Mouse (Mus musculus): ENCODE results near the gene 4930402F06Rik. TPM values are rescaled to one million over a fixed set of nuclear protein-coding genes. Genes with fewer than 3 reads are reported as not detected.

4930402F06Rik gene
- polyA plus RNA-seq (2015; fragmentation: Nextera tagmentation; extraction: Ambion mirVana): not detected in 2 replicates

- Histone ChIP-seq H3K9me3 (ENCODE audit: control insufficient read depth, low read length) (no peaks in the 10 kb centered on the region), H3K9ac (ENCODE audit: low read depth, low read length) (no peak within 1 kb of the TSS), H3K4me2 (ENCODE audit: low read length) (0 out of 2 replicates have a peak within 1 kb of the TSS, but pooled peaks have one; percentile 3), H3K27ac (ENCODE audit: low read depth, low read length) (no peak within 1 kb of the TSS), H3K4me3 (ENCODE audit: low read length) (no peak within 1 kb of the TSS), H3K27me3 (replicated peaks; ENCODE audit: control insufficient read depth, insufficient read depth, low read length) (no peaks in the 10 kb centered on the region), H3K36me3 (ENCODE audit: control insufficient read depth, insufficient read depth, low read length) (no peaks in the 10 kb centered on the region), H3K4me1 (ENCODE audit: control insufficient read depth, insufficient read depth, low read depth, low read length) (no peaks in the 10 kb centered on the region; the same call in 1 of the 2 replicates)
- 52% methylated on average over 5 of the region's 5 CpGs for WGBS
- peak; percentile 67 for ATAC-seq
These were observed at the start of gene 4930402F06Rik for GRCm38 (mm10) chr2:35397096-35397495. Gene 4930402F06Rik, minus strand, starts transcription at chr2:35397175.

GRCm38 (mm10) chr2:35446300-35446699 is 49.3 kb upstream of the 4930402F06Rik start:
- WGBS: 82% methylated on average over 5 of the region's 5 CpGs
- no peaks in the 10 kb centered on the region for H3K27me3 ChIP-seq (replicated peaks; ENCODE audit: control insufficient read depth, insufficient read depth, low read length)
- H3K27ac ChIP-seq (ENCODE audit: low read depth, low read length): no peak overlapping the region
- no peak overlapping the region for H3K4me2 ChIP-seq (ENCODE audit: low read length)
- H3K9ac ChIP-seq (ENCODE audit: low read depth, low read length): no peak overlapping the region
- H3K9me3 ChIP-seq (ENCODE audit: control insufficient read depth, low read length): no peaks in the 10 kb centered on the region
- H3K36me3 ChIP-seq (ENCODE audit: control insufficient read depth, insufficient read depth, low read length): no peaks in the 10 kb centered on the region
- no peaks in the 10 kb centered on the region for H3K4me1 ChIP-seq (ENCODE audit: control insufficient read depth, insufficient read depth, low read depth, low read length)
- no peak for ATAC-seq
- no peak overlapping the region for H3K4me3 ChIP-seq (ENCODE audit: low read length)

GRCm38 (mm10) chr2:35445610-35446009 is 48.6 kb upstream of the 4930402F06Rik start:
- Histone ChIP-seq H3K4me2 (ENCODE audit: low read length) (no peak overlapping the region), H3K9me3 (ENCODE audit: control insufficient read depth, low read length) (no peaks in the 10 kb centered on the region)

GRCm38 (mm10) chr2:35444764-35445262 is 47.8 kb upstream of the 4930402F06Rik start:
- no peak overlapping the region for H3K9ac ChIP-seq (ENCODE audit: low read depth, low read length)
- no peaks in the 10 kb centered on the region for H3K36me3 ChIP-seq (ENCODE audit: control insufficient read depth, insufficient read depth, low read length)
- WGBS: 73% methylated on average over 6 of the region's 6 CpGs
- no peaks in the 10 kb centered on the region for H3K27me3 ChIP-seq (replicated peaks; ENCODE audit: control insufficient read depth, insufficient read depth, low read length)
- H3K9me3 ChIP-seq (ENCODE audit: control insufficient read depth, low read length): no peaks in the 10 kb centered on the region
- ATAC-seq: 0 out of 2 replicates have a peak, but pooled peaks have one; percentile 29
- no peak overlapping the region for H3K27ac ChIP-seq (ENCODE audit: low read depth, low read length)
- H3K4me2 ChIP-seq (ENCODE audit: low read length): no peak overlapping the region
- H3K4me1 ChIP-seq (ENCODE audit: control insufficient read depth, insufficient read depth, low read depth, low read length): no peaks in the 10 kb centered on the region
- no peak overlapping the region for H3K4me3 ChIP-seq (ENCODE audit: low read length)

More at GRCm38 (mm10) chr2:35445610-35446009, 48.6 kb upstream of the 4930402F06Rik start:
- Histone ChIP-seq H3K36me3 (ENCODE audit: control insufficient read depth, insufficient read depth, low read length) (no peaks in the 10 kb centered on the region), H3K9ac (ENCODE audit: low read depth, low read length) (no peak overlapping the region), H3K27me3 (replicated peaks; ENCODE audit: control insufficient read depth, insufficient read depth, low read length) (no peaks in the 10 kb centered on the region), H3K27ac (ENCODE audit: low read depth, low read length) (no peak overlapping the region), H3K4me1 (ENCODE audit: control insufficient read depth, insufficient read depth, low read depth, low read length) (no peaks in the 10 kb centered on the region), H3K4me3 (ENCODE audit: low read length) (no peak overlapping the region)
- no peak for ATAC-seq
- WGBS: 88% methylated on average over 7 of the region's 7 CpGs

- ATAC-seq: no peak
- no peaks in the 10 kb centered on the region for H3K27me3 ChIP-seq (replicated peaks; ENCODE audit: control insufficient read depth, insufficient read depth, low read length)
- H3K27ac ChIP-seq (ENCODE audit: low read depth, low read length): no peak overlapping the region
- H3K36me3 ChIP-seq (ENCODE audit: control insufficient read depth, insufficient read depth, low read length): no peaks in the 10 kb centered on the region
- H3K4me3 ChIP-seq (ENCODE audit: low read length): no peak overlapping the region
- H3K4me2 ChIP-seq (ENCODE audit: low read length): no peak overlapping the region
- no peaks in the 10 kb centered on the region for H3K4me1 ChIP-seq (ENCODE audit: control insufficient read depth, insufficient read depth, low read depth, low read length)
- no peak overlapping the region for H3K9ac ChIP-seq (ENCODE audit: low read depth, low read length)
- H3K9me3 ChIP-seq (ENCODE audit: control insufficient read depth, low read length): no peaks in the 10 kb centered on the region
- WGBS: 69% methylated on average over 16 of the region's 16 CpGs
These were observed 47.2 kb upstream of the 4930402F06Rik start for GRCm38 (mm10) chr2:35443981-35444763.

- H3K36me3 ChIP-seq (ENCODE audit: control insufficient read depth, insufficient read depth, low read length): no peaks in the 10 kb centered on the region
- no peak for ATAC-seq
- H3K4me3 ChIP-seq (ENCODE audit: low read length): no peak overlapping the region
- H3K9me3 ChIP-seq (ENCODE audit: control insufficient read depth, low read length): no peaks in the 10 kb centered on the region
- no peak overlapping the region for H3K4me2 ChIP-seq (ENCODE audit: low read length)
- no peak overlapping the region for H3K9ac ChIP-seq (ENCODE audit: low read depth, low read length)
- no peaks in the 10 kb centered on the region for H3K4me1 ChIP-seq (ENCODE audit: control insufficient read depth, insufficient read depth, low read depth, low read length)
- H3K27ac ChIP-seq (ENCODE audit: low read depth, low read length): no peak overlapping the region
- WGBS: 79% methylated on average over 5 of the region's 5 CpGs
- H3K27me3 ChIP-seq (replicated peaks; ENCODE audit: control insufficient read depth, insufficient read depth, low read length): no peaks in the 10 kb centered on the region
These were observed 46.4 kb upstream of the 4930402F06Rik start for GRCm38 (mm10) chr2:35443325-35443724.

GRCm38 (mm10) chr2:35442079-35442478 is 45.1 kb upstream of the 4930402F06Rik start:
- no peaks in the 10 kb centered on the region for H3K27me3 ChIP-seq (replicated peaks; ENCODE audit: control insufficient read depth, insufficient read depth, low read length)
- H3K27ac ChIP-seq (ENCODE audit: low read depth, low read length): no peak overlapping the region
- H3K9ac ChIP-seq (ENCODE audit: low read depth, low read length): no peak overlapping the region
- no peak for ATAC-seq
- no peaks in the 10 kb centered on the region for H3K4me1 ChIP-seq (ENCODE audit: control insufficient read depth, insufficient read depth, low read depth, low read length)
- no peak overlapping the region for H3K4me3 ChIP-seq (ENCODE audit: low read length)
- H3K9me3 ChIP-seq (ENCODE audit: control insufficient read depth, low read length): no peaks in the 10 kb centered on the region
- no peak overlapping the region for H3K4me2 ChIP-seq (ENCODE audit: low read length)
- WGBS: 86% methylated on average over 6 of the region's 6 CpGs
- no peaks in the 10 kb centered on the region for H3K36me3 ChIP-seq (ENCODE audit: control insufficient read depth, insufficient read depth, low read length)

GRCm38 (mm10) chr2:35441419-35441818 is 44.4 kb upstream of the 4930402F06Rik start:
- H3K9me3 ChIP-seq (ENCODE audit: control insufficient read depth, low read length): no peaks in the 10 kb centered on the region
- H3K4me1 ChIP-seq (ENCODE audit: control insufficient read depth, insufficient read depth, low read depth, low read length): no peaks in the 10 kb centered on the region
- no peaks in the 10 kb centered on the region for H3K36me3 ChIP-seq (ENCODE audit: control insufficient read depth, insufficient read depth, low read length)
- no peak overlapping the region for H3K27ac ChIP-seq (ENCODE audit: low read depth, low read length)
- H3K4me2 ChIP-seq (ENCODE audit: low read length): no peak overlapping the region
- 80% methylated on average over 6 of the region's 6 CpGs for WGBS
- no peaks in the 10 kb centered on the region for H3K27me3 ChIP-seq (replicated peaks; ENCODE audit: control insufficient read depth, insufficient read depth, low read length)
- no peak for ATAC-seq
- H3K9ac ChIP-seq (ENCODE audit: low read depth, low read length): no peak overlapping the region
- H3K4me3 ChIP-seq (ENCODE audit: low read length): no peak overlapping the region

- no peak for ATAC-seq
- Histone ChIP-seq H3K27me3 (replicated peaks; ENCODE audit: control insufficient read depth, insufficient read depth, low read length) (no peaks in the 10 kb centered on the region), H3K4me3 (ENCODE audit: low read length) (no peak overlapping the region), H3K4me2 (ENCODE audit: low read length) (no peak overlapping the region), H3K27ac (ENCODE audit: low read depth, low read length) (no peak overlapping the region), H3K9ac (ENCODE audit: low read depth, low read length) (no peak overlapping the region), H3K36me3 (ENCODE audit: control insufficient read depth, insufficient read depth, low read length) (no peaks in the 10 kb centered on the region), H3K4me1 (ENCODE audit: control insufficient read depth, insufficient read depth, low read depth, low read length) (no peaks in the 10 kb centered on the region), H3K9me3 (ENCODE audit: control insufficient read depth, low read length) (no peaks in the 10 kb centered on the region)
- WGBS: 96% methylated on average over 3 of the region's 3 CpGs
These were observed 43.5 kb upstream of the 4930402F06Rik start for GRCm38 (mm10) chr2:35440480-35440879.

Measured in hindbrain, embryonic 16.5 days (tissue).